Mouse (Mus musculus) myocyte (in vitro differentiated cells): ENCODE results near the gene Gm13420. TPM values are rescaled to one million over a fixed set of nuclear protein-coding genes. Genes with fewer than 3 reads are reported as not detected.

Source experiments
- H3K27me3 ChIP-seq: one replicate; pipeline ENCODE4 v1.6.1; 2011; ENCODE audit not compliant: control insufficient read depth, insufficient read depth, insufficient read length
- H3K36me3 ChIP-seq: one replicate; pipeline ENCODE4 v1.6.1; 2011; ENCODE audit not compliant: control insufficient read depth, insufficient read depth
- H3K4me2 ChIP-seq: one replicate; pipeline ENCODE4 v1.6.1; 2011; ENCODE audit warnings: low read depth, control low read depth
- H3K4me3 ChIP-seq: one replicate; pipeline ENCODE4 v1.5.1; 2011; ENCODE audit warnings: mild to moderate bottlenecking, control low read depth, moderate library complexity
- H3K79me2 ChIP-seq: one replicate; pipeline ENCODE4 v1.6.1; 2011; ENCODE audit not compliant: control insufficient read depth, insufficient read depth
- H3ac ChIP-seq: one replicate; pipeline ENCODE4 v1.6.1; 2011; ENCODE audit not compliant: control insufficient read depth, insufficient read length
- CEBPB ChIP-seq: IDR thresholded peaks from 2 replicates; pipeline ENCODE4 v1.6.1; 2011; ENCODE audit warnings: mild to moderate bottlenecking, moderate library complexity; ENCODE audit not compliant: poor library complexity, insufficient read depth, severe bottlenecking
- E2F4 ChIP-seq: IDR thresholded peaks from one replicate; pipeline ENCODE4 v1.6.1; 2011; ENCODE audit warnings: mild to moderate bottlenecking, control low read depth, moderate library complexity; ENCODE audit not compliant: insufficient read depth
- MAX ChIP-seq: IDR thresholded peaks from one replicate; pipeline ENCODE4 v1.6.1; 2011; ENCODE audit warnings: low read depth, mild to moderate bottlenecking, control low read depth
- MYOD1 ChIP-seq, 3 experiments: IDR thresholded peaks; one replicate each; pipeline ENCODE4 v1.6.1; 2011; ENCODE audit warnings: control low read depth in 2 of 3, low read depth in 2 of 3, mild to moderate bottlenecking in 2 of 3, moderate library complexity in 1 of 3; ENCODE audit not compliant: insufficient read length in 2 of 3, control insufficient read depth in 1 of 3
- MYOG ChIP-seq, 3 experiments: IDR thresholded peaks; one replicate each; pipeline ENCODE4 v1.6.1; 2011; ENCODE audit warnings: control low read depth in 2 of 3, low read depth in 2 of 3, mild to moderate bottlenecking in 2 of 3; ENCODE audit not compliant: insufficient read length in 2 of 3, control insufficient read depth in 1 of 3, insufficient read depth in 1 of 3
- POLR2A ChIP-seq: IDR thresholded peaks from one replicate; pipeline ENCODE4 v1.6.1; 2011; ENCODE audit warnings: low read depth, mild to moderate bottlenecking, control low read depth, moderate library complexity; ENCODE audit not compliant: insufficient read length
- POLR2AphosphoS2 ChIP-seq: IDR thresholded peaks from one replicate; pipeline ENCODE4 v1.6.1; 2011; ENCODE audit warnings: low read depth, control low read depth; ENCODE audit not compliant: insufficient read length
- REST ChIP-seq: IDR thresholded peaks from one replicate; pipeline ENCODE4 v1.6.1; 2011; ENCODE audit warnings: mild to moderate bottlenecking, control low read depth, moderate library complexity; ENCODE audit not compliant: insufficient read depth, insufficient read length
- SRF ChIP-seq: IDR thresholded peaks from one replicate; pipeline ENCODE4 v1.6.1; 2011; ENCODE audit warnings: low read depth; ENCODE audit not compliant: control insufficient read depth, insufficient read length
- TCF12 ChIP-seq: IDR thresholded peaks from one replicate; pipeline ENCODE4 v1.6.1; 2011; ENCODE audit warnings: mild to moderate bottlenecking, control low read depth; ENCODE audit not compliant: poor library complexity, insufficient read depth, severe bottlenecking
- TCF3 ChIP-seq: IDR thresholded peaks from one replicate; pipeline ENCODE4 v1.6.1; 2011; ENCODE audit warnings: low read depth, control low read depth; ENCODE audit not compliant: insufficient read length
- USF1 ChIP-seq: IDR thresholded peaks from one replicate; pipeline ENCODE4 v1.6.1; 2011; ENCODE audit warnings: low read depth, mild to moderate bottlenecking, control low read depth, moderate library complexity
- polyA plus RNA-seq: library from polyadenylated mRNA; unstranded; fragments of >200 nt; fragmentation: generic; extraction: Trizol; gene quantifications from one replicate; pipeline ENCODE4 v1.2.1, GENCODE M21; 2012; ENCODE audit warnings: missing spikeins

Gene Gm13420
- polyA plus RNA-seq, 1 experiment, result not detected

- peaks cover 41% of the 10 kb centered on the region for H3K27me3 ChIP-seq
- TF ChIP-seq POLR2AphosphoS2 (no peak), POLR2A (no peak), TCF3 (no peak), USF1 (no peak), E2F4 (no peak), MYOG (IDR thresholded peaks at IDR 0.05; ENCODE audit: control insufficient read depth in 1 of 3, insufficient read depth in 1 of 3, insufficient read length in 2 of 3, low read depth in 2 of 3) (no peak), SRF (no peak), MYOD1 (IDR thresholded peaks at IDR 0.05; ENCODE audit: control insufficient read depth in 1 of 3, insufficient read length in 2 of 3, low read depth in 2 of 3) (no peak), MAX (no peak), TCF12 (no peak), REST (no peak), CEBPB (no peak)
Observed at GRCm38 (mm10) chr2:29748499-29748898, 3.0 kb downstream of the Gm13420 start.

GRCm38 (mm10) chr2:29747852-29748251, 3.6 kb downstream of the Gm13420 start:
- Histone ChIP-seq H3K36me3 (no peaks in the 10 kb centered on the region), H3K4me3 (no peak overlapping the region), H3ac (no peak overlapping the region), H3K4me2 (no peak overlapping the region), H3K27me3 (peaks cover 35% of the 10 kb centered on the region), H3K79me2 (no peaks in the 10 kb centered on the region)
- no peak for TF ChIP-seq MYOG (IDR thresholded peaks at IDR 0.05; ENCODE audit: control insufficient read depth in 1 of 3, insufficient read depth in 1 of 3, insufficient read length in 2 of 3, low read depth in 2 of 3)
- TF ChIP-seq CEBPB, result no peak

More at GRCm38 (mm10) chr2:29748499-29748898, 3.0 kb downstream of the Gm13420 start:
- no peak overlapping the region for H3K4me2 ChIP-seq
- H3K4me3 ChIP-seq, result no peak overlapping the region
- H3K79me2 ChIP-seq, result no peaks in the 10 kb centered on the region
- no peaks in the 10 kb centered on the region for H3K36me3 ChIP-seq
- no peak overlapping the region for H3ac ChIP-seq

- no peak for TF ChIP-seq MYOG (IDR thresholded peaks at IDR 0.05; ENCODE audit: control insufficient read depth in 1 of 3, insufficient read depth in 1 of 3, insufficient read length in 2 of 3, low read depth in 2 of 3)
- TF ChIP-seq TCF3, result no peak
- TF ChIP-seq POLR2A, result no peak
- TF ChIP-seq E2F4, result no peak
- TF ChIP-seq TCF12, result no peak
- TF ChIP-seq REST, result no peak
- TF ChIP-seq POLR2AphosphoS2, result no peak
- no peak for TF ChIP-seq CEBPB
- Histone ChIP-seq H3K27me3 (peaks cover 30% of the 10 kb centered on the region), H3K79me2 (no peaks in the 10 kb centered on the region), H3K4me3 (no peak overlapping the region), H3ac (no peak overlapping the region), H3K4me2 (no peak overlapping the region), H3K36me3 (no peaks in the 10 kb centered on the region)
Observed at GRCm38 (mm10) chr2:29747188-29747782, 4.2 kb downstream of the Gm13420 start.

GRCm38 (mm10) chr2:29744256-29744655, 7.2 kb downstream of the Gm13420 start:
- Histone ChIP-seq H3K4me2 (no peak overlapping the region), H3K79me2 (no peaks in the 10 kb centered on the region), H3K4me3 (no peak overlapping the region), H3ac (no peak overlapping the region), H3K36me3 (no peaks in the 10 kb centered on the region), H3K27me3 (peaks cover 9% of the 10 kb centered on the region)
- TF ChIP-seq E2F4, result no peak
- no peak for TF ChIP-seq TCF12
- TF ChIP-seq REST, result no peak
- no peak for TF ChIP-seq MAX
- no peak for TF ChIP-seq SRF
- TF ChIP-seq MYOD1 (IDR thresholded peaks at IDR 0.05; ENCODE audit: control insufficient read depth in 1 of 3, insufficient read length in 2 of 3, low read depth in 2 of 3), result no peak
- no peak for TF ChIP-seq CEBPB
- no peak for TF ChIP-seq POLR2A
- no peak for TF ChIP-seq POLR2AphosphoS2
- TF ChIP-seq TCF3, result no peak
- TF ChIP-seq USF1, result no peak
- TF ChIP-seq MYOG (IDR thresholded peaks at IDR 0.05; ENCODE audit: control insufficient read depth in 1 of 3, insufficient read depth in 1 of 3, insufficient read length in 2 of 3, low read depth in 2 of 3), result no peak

- Histone ChIP-seq H3K4me3 (no peak overlapping the region), H3ac (no peak overlapping the region), H3K27me3 (no peaks in the 10 kb centered on the region), H3K36me3 (peaks cover 6% of the 10 kb centered on the region), H3K4me2 (no peak overlapping the region), H3K79me2 (no peaks in the 10 kb centered on the region)
- TF ChIP-seq USF1, result no peak
- peak; percentile 44 for TF ChIP-seq POLR2AphosphoS2
Observed at GRCm38 (mm10) chr2:29741207-29741606, 10.3 kb downstream of the Gm13420 start.
